Mouse (Mus musculus): ENCODE data around the gene Slc35f4. TPM values are rescaled to one million over a fixed set of nuclear protein-coding genes. Genes with fewer than 3 reads are reported as not detected.

The Slc35f4 gene
- polyA plus RNA-seq (2015; fragmentation: Nextera tagmentation; extraction: Ambion mirVana) = 0.18 and 0.29 TPM in 2 replicates

DNA sequence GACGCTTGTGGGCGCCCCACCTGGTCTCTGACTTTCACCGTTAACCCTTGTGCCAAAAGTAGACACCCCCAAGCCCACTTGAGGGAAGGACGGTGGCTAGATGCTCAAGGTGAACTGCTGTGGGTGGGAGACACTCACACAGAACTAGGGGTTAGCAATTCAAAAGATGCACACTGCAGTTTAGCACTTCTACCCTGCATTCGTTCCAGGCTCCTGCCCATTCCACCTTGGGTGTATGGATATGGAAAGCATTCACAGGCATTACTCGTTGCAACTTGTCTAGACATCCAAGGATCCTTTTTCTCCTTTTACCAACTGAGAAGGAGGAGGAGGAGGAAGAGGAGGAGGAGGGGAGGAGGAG is at the start of gene Slc35f4:
TSS of gene Slc35f4 (minus strand) at position 116 of the 361 bp plus-strand sequence.
- H3K4me1 ChIP-seq (replicated peaks; ENCODE audit: control insufficient read depth, insufficient read depth) = no peaks in the 10 kb centered on the region
- WGBS = 17% methylated on average over 6 of the region's 6 CpGs

DNA sequence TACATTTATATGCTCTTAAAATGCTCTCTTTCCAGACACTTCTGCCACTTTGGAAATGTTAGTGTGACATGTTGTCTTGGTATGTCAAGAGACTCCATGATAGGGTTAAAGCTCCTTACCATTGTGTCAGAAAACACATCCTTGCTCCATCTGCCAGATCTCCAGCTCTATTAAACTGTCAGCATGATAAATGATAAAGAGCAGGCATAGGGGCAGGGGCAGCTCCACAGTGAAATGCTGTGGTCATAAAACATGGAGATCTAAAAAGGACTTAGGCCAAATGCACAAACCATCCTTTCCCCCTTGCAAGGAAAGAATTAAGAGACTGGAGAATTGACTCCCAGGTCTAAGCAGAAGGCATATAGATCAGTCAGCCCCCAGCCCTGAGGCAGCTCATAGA is 42.5 kb upstream of the Slc35f4 start:
- ATAC-seq (ENCODE audit: low FRiP score, low TSS enrichment) = no peak
- Histone ChIP-seq H3K36me3 (ENCODE audit: control insufficient read depth, insufficient read depth, low read length) (no peaks in the 10 kb centered on the region), H3K9me3 (ENCODE audit: control insufficient read depth, low read length) (no peaks in the 10 kb centered on the region), H3K4me2 (replicated peaks; ENCODE audit: low read depth) (no peak overlapping the region), H3K9ac (ENCODE audit: low read length) (no peak overlapping the region), H3K4me1 (replicated peaks; ENCODE audit: control insufficient read depth, insufficient read depth) (no peaks in the 10 kb centered on the region), H3K27me3 (ENCODE audit: control insufficient read depth, insufficient read depth, low read length) (no peaks in the 10 kb centered on the region), H3K4me3 (ENCODE audit: low read depth, low read length) (no peak overlapping the region), H3K27ac (replicated peaks) (no peak overlapping the region)
- TF ChIP-seq CTCF (IDR thresholded peaks at IDR 0.05; ENCODE audit: low read depth) (no peak), EP300 (optimal IDR thresholded peaks at IDR 0.05) (no peak)
- no peak for DNase-seq (ENCODE audit: low spot score)

More for the DNA sequence above, at the start of gene Slc35f4:
- Histone ChIP-seq H3K36me3 (ENCODE audit: control insufficient read depth, insufficient read depth, low read length) (no peaks in the 10 kb centered on the region), H3K9me3 (ENCODE audit: control insufficient read depth, low read length) (no peaks in the 10 kb centered on the region), H3K9ac (ENCODE audit: low read length) (no peak within 1 kb of the TSS), H3K27ac (replicated peaks) (no peak within 1 kb of the TSS), H3K4me3 (ENCODE audit: low read depth, low read length) (no peak within 1 kb of the TSS), H3K27me3 (ENCODE audit: control insufficient read depth, insufficient read depth, low read length) (no peaks in the 10 kb centered on the region), H3K4me2 (replicated peaks; ENCODE audit: low read depth) (peak within 1 kb of the TSS; percentile 20; the same call in 1 of the 2 replicates)
- ATAC-seq (ENCODE audit: low FRiP score, low TSS enrichment) = no peak
- no peak for TF ChIP-seq CTCF (IDR thresholded peaks at IDR 0.05; ENCODE audit: low read depth)
- no peak for TF ChIP-seq EP300 (optimal IDR thresholded peaks at IDR 0.05)
- no peak for DNase-seq (ENCODE audit: low spot score)

GRCm38 (mm10) chr14:49560706-49561105 is 34.9 kb upstream of the Slc35f4 start:
- Histone ChIP-seq H3K4me3 (ENCODE audit: low read depth, low read length) (no peak overlapping the region), H3K4me2 (replicated peaks; ENCODE audit: low read depth) (no peak overlapping the region), H3K27me3 (ENCODE audit: control insufficient read depth, insufficient read depth, low read length) (no peaks in the 10 kb centered on the region), H3K27ac (replicated peaks) (no peak overlapping the region), H3K9ac (ENCODE audit: low read length) (no peak overlapping the region), H3K9me3 (ENCODE audit: control insufficient read depth, low read length) (no peaks in the 10 kb centered on the region), H3K36me3 (ENCODE audit: control insufficient read depth, insufficient read depth, low read length) (no peaks in the 10 kb centered on the region), H3K4me1 (replicated peaks; ENCODE audit: control insufficient read depth, insufficient read depth) (no peaks in the 10 kb centered on the region)
- WGBS = 67% methylated on average over 2 of the region's 2 CpGs
- no peak for ATAC-seq (ENCODE audit: low FRiP score, low TSS enrichment)
- TF ChIP-seq CTCF (IDR thresholded peaks at IDR 0.05; ENCODE audit: low read depth) (no peak), EP300 (optimal IDR thresholded peaks at IDR 0.05) (no peak)
- DNase-seq (ENCODE audit: low spot score) = no peak

- DNase-seq (ENCODE audit: low spot score) (peak; percentile 15), ATAC-seq (ENCODE audit: low FRiP score, low TSS enrichment) (no peak)
- Histone ChIP-seq H3K4me2 (replicated peaks; ENCODE audit: low read depth) (no peak overlapping the region), H3K27me3 (ENCODE audit: control insufficient read depth, insufficient read depth, low read length) (no peaks in the 10 kb centered on the region), H3K9ac (ENCODE audit: low read length) (no peak overlapping the region), H3K27ac (replicated peaks) (no peak overlapping the region), H3K4me3 (ENCODE audit: low read depth, low read length) (no peak overlapping the region), H3K9me3 (ENCODE audit: control insufficient read depth, low read length) (no peaks in the 10 kb centered on the region), H3K36me3 (ENCODE audit: control insufficient read depth, insufficient read depth, low read length) (no peaks in the 10 kb centered on the region), H3K4me1 (replicated peaks; ENCODE audit: control insufficient read depth, insufficient read depth) (no peaks in the 10 kb centered on the region)
- peak; percentile 72 for TF ChIP-seq CTCF (IDR thresholded peaks at IDR 0.05; ENCODE audit: low read depth)
- TF ChIP-seq EP300 (optimal IDR thresholded peaks at IDR 0.05) = no peak
- WGBS = 23% methylated on average over 1 of the region's 1 CpGs
Observed at GRCm38 (mm10) chr14:49540104-49540503, 14.3 kb upstream of the Slc35f4 start.

- TF ChIP-seq CTCF (IDR thresholded peaks at IDR 0.05; ENCODE audit: low read depth) = no peak
- no peak for TF ChIP-seq EP300 (optimal IDR thresholded peaks at IDR 0.05)
- Histone ChIP-seq H3K4me2 (replicated peaks; ENCODE audit: low read depth) (peak overlapping the region; percentile 20; the same call in 1 of the 2 replicates), H3K9ac (ENCODE audit: low read length) (no peak overlapping the region), H3K27ac (replicated peaks) (no peak overlapping the region), H3K4me3 (ENCODE audit: low read depth, low read length) (no peak overlapping the region), H3K27me3 (ENCODE audit: control insufficient read depth, insufficient read depth, low read length) (no peaks in the 10 kb centered on the region), H3K36me3 (ENCODE audit: control insufficient read depth, insufficient read depth, low read length) (no peaks in the 10 kb centered on the region), H3K9me3 (ENCODE audit: control insufficient read depth, low read length) (no peaks in the 10 kb centered on the region), H3K4me1 (replicated peaks; ENCODE audit: control insufficient read depth, insufficient read depth) (no peaks in the 10 kb centered on the region)
- under 1% methylated on average over 56 of the region's 63 CpGs for WGBS
- ATAC-seq (ENCODE audit: low FRiP score, low TSS enrichment) (peak; percentile 54; the same call in 1 of the 2 replicates), DNase-seq (ENCODE audit: low spot score) (peak; percentile 75)
Observed at GRCm38 (mm10) chr14:49525176-49525930, 493 bp downstream of the Slc35f4 start.

- no peak overlapping the region for H3K4me3 ChIP-seq (ENCODE audit: low read depth, low read length)
- H3K4me1 ChIP-seq (replicated peaks; ENCODE audit: control insufficient read depth, insufficient read depth) = no peaks in the 10 kb centered on the region
- DNase-seq (ENCODE audit: low spot score) = no peak
- H3K27ac ChIP-seq (replicated peaks) = no peak overlapping the region
- TF ChIP-seq CTCF (IDR thresholded peaks at IDR 0.05; ENCODE audit: low read depth) (no peak), EP300 (optimal IDR thresholded peaks at IDR 0.05) (no peak)
- no peaks in the 10 kb centered on the region for H3K9me3 ChIP-seq (ENCODE audit: control insufficient read depth, low read length)
- no peaks in the 10 kb centered on the region for H3K27me3 ChIP-seq (ENCODE audit: control insufficient read depth, insufficient read depth, low read length)
- WGBS = 60% methylated on average over 8 of the region's 8 CpGs
- no peak for ATAC-seq (ENCODE audit: low FRiP score, low TSS enrichment)
- H3K4me2 ChIP-seq (replicated peaks; ENCODE audit: low read depth) = no peak overlapping the region
- no peak overlapping the region for H3K9ac ChIP-seq (ENCODE audit: low read length)
- no peaks in the 10 kb centered on the region for H3K36me3 ChIP-seq (ENCODE audit: control insufficient read depth, insufficient read depth, low read length)
Observed at GRCm38 (mm10) chr14:49524665-49525064, 1.2 kb downstream of the Slc35f4 start.

Data from stomach, postnatal 0 days (tissue).